Mouse (Mus musculus): ENCODE results near the gene Rmi1. TPM values are rescaled to one million over a fixed set of nuclear protein-coding genes. Genes with fewer than 3 reads are reported as not detected.
"Not testable (repeated sequence)": the region's sequence is repeated elsewhere in the genome, so short reads cannot be mapped to it uniquely, and the experiment has no call there.

The Rmi1 gene
- polyA plus RNA-seq, 1 experiment from 2014 or later, result 23.5 TPM

GRCm38 (mm10) chr13:58389324-58389951, 12.6 kb upstream of the Rmi1 start:
- DNase-seq (ENCODE audit: low spot score), result no peak
- 74% methylated on average over 2 of the region's 2 CpGs for WGBS

GRCm38 (mm10) chr13:58394392-58394791, 7.7 kb upstream of the Rmi1 start:
- WGBS, result 84% methylated on average over 11 of the region's 11 CpGs
- H3K4me1 ChIP-seq (ENCODE audit: control insufficient read depth, insufficient read depth, low read length); DNase-seq (ENCODE audit: low spot score); H3K4me3 ChIP-seq (ENCODE audit: low read depth, low read length); H3K27ac ChIP-seq (replicated peaks; ENCODE audit: low read depth, low read length); H3K9ac ChIP-seq (ENCODE audit: low read depth, low read length); H3K4me2 ChIP-seq (ENCODE audit: low read depth, low read length); ATAC-seq (ENCODE audit: low read depth); H3K27me3 ChIP-seq (replicated peaks; ENCODE audit: control insufficient read depth, insufficient read depth, low read length); H3K9me3 ChIP-seq (ENCODE audit: control insufficient read depth, low read length): not testable (repeated sequence)
- H3K36me3 ChIP-seq (ENCODE audit: control insufficient read depth, insufficient read depth, low read length), result peaks cover 89% of the 10 kb centered on the region

More at GRCm38 (mm10) chr13:58389324-58389951, 12.6 kb upstream of the Rmi1 start:
- Histone ChIP-seq H3K36me3 (ENCODE audit: control insufficient read depth, insufficient read depth, low read length) (peaks cover 43% of the 10 kb centered on the region), H3K4me3 (ENCODE audit: low read depth, low read length) (no peak overlapping the region), H3K27me3 (replicated peaks; ENCODE audit: control insufficient read depth, insufficient read depth, low read length) (no peaks in the 10 kb centered on the region), H3K4me1 (ENCODE audit: control insufficient read depth, insufficient read depth, low read length) (no peaks in the 10 kb centered on the region), H3K27ac (replicated peaks; ENCODE audit: low read depth, low read length) (no peak overlapping the region), H3K9me3 (ENCODE audit: control insufficient read depth, low read length) (no peaks in the 10 kb centered on the region), H3K4me2 (ENCODE audit: low read depth, low read length) (no peak overlapping the region), H3K9ac (ENCODE audit: low read depth, low read length) (no peak overlapping the region)
- ATAC-seq (ENCODE audit: low read depth), result no peak

GRCm38 (mm10) chr13:58397651-58398050, 4.4 kb upstream of the Rmi1 start:
- Histone ChIP-seq H3K36me3 (ENCODE audit: control insufficient read depth, insufficient read depth, low read length) (peaks cover 67% of the 10 kb centered on the region), H3K9me3 (ENCODE audit: control insufficient read depth, low read length) (no peaks in the 10 kb centered on the region), H3K27me3 (replicated peaks; ENCODE audit: control insufficient read depth, insufficient read depth, low read length) (no peaks in the 10 kb centered on the region), H3K27ac (replicated peaks; ENCODE audit: low read depth, low read length) (no peak overlapping the region), H3K4me1 (ENCODE audit: control insufficient read depth, insufficient read depth, low read length) (no peaks in the 10 kb centered on the region), H3K4me3 (ENCODE audit: low read depth, low read length) (no peak overlapping the region), H3K9ac (ENCODE audit: low read depth, low read length) (no peak overlapping the region), H3K4me2 (ENCODE audit: low read depth, low read length) (no peak overlapping the region)
- no peak for ATAC-seq (ENCODE audit: low read depth)
- no peak for DNase-seq (ENCODE audit: low spot score)
- WGBS, result 92% methylated on average over 13 of the region's 13 CpGs

GRCm38 (mm10) chr13:58400576-58400975, 1.5 kb upstream of the Rmi1 start:
- Histone ChIP-seq H3K4me1 (ENCODE audit: control insufficient read depth, insufficient read depth, low read length) (no peaks in the 10 kb centered on the region), H3K27ac (replicated peaks; ENCODE audit: low read depth, low read length) (peak overlapping the region; percentile 99; the same call in 1 of the 2 replicates), H3K9ac (ENCODE audit: low read depth, low read length) (peak overlapping the region; percentile 100), H3K27me3 (replicated peaks; ENCODE audit: control insufficient read depth, insufficient read depth, low read length) (no peaks in the 10 kb centered on the region), H3K9me3 (ENCODE audit: control insufficient read depth, low read length) (no peaks in the 10 kb centered on the region), H3K4me2 (ENCODE audit: low read depth, low read length) (peak overlapping the region; percentile 75), H3K36me3 (ENCODE audit: control insufficient read depth, insufficient read depth, low read length) (peaks cover 39% of the 10 kb centered on the region), H3K4me3 (ENCODE audit: low read depth, low read length) (peak overlapping the region; percentile 86)
- DNase-seq (ENCODE audit: low spot score) (no peak), ATAC-seq (ENCODE audit: low read depth) (no peak)
- 2% methylated on average over 11 of the region's 11 CpGs for WGBS

- no peaks in the 10 kb centered on the region for H3K4me1 ChIP-seq (ENCODE audit: control insufficient read depth, insufficient read depth, low read length)
- H3K4me2 ChIP-seq (ENCODE audit: low read depth, low read length), result peak overlapping the region; percentile 75
- no peaks in the 10 kb centered on the region for H3K27me3 ChIP-seq (replicated peaks; ENCODE audit: control insufficient read depth, insufficient read depth, low read length)
- DNase-seq (ENCODE audit: low spot score), result peak; percentile 85
- H3K9me3 ChIP-seq (ENCODE audit: control insufficient read depth, low read length), result no peaks in the 10 kb centered on the region
- H3K36me3 ChIP-seq (ENCODE audit: control insufficient read depth, insufficient read depth, low read length), result peaks cover 31% of the 10 kb centered on the region
- peak; percentile 32 for ATAC-seq (ENCODE audit: low read depth)
- peak overlapping the region; percentile 86 for H3K4me3 ChIP-seq (ENCODE audit: low read depth, low read length)
- WGBS, result 0% methylated on average over 27 of the region's 100 CpGs
- H3K27ac ChIP-seq (replicated peaks; ENCODE audit: low read depth, low read length), result peak overlapping the region; percentile 99
- H3K9ac ChIP-seq (ENCODE audit: low read depth, low read length), result peak overlapping the region; percentile 100
Observed at GRCm38 (mm10) chr13:58401135-58402002, 679 bp upstream of the Rmi1 start.

- peaks cover 23% of the 10 kb centered on the region for H3K36me3 ChIP-seq (ENCODE audit: control insufficient read depth, insufficient read depth, low read length)
- H3K27me3 ChIP-seq (replicated peaks; ENCODE audit: control insufficient read depth, insufficient read depth, low read length), result no peaks in the 10 kb centered on the region
- 12% methylated on average over 5 of the region's 48 CpGs for WGBS
- peak overlapping the region; percentile 99 for H3K27ac ChIP-seq (replicated peaks; ENCODE audit: low read depth, low read length)
- no peaks in the 10 kb centered on the region for H3K9me3 ChIP-seq (ENCODE audit: control insufficient read depth, low read length)
- no peak for DNase-seq (ENCODE audit: low spot score)
- peak; percentile 62; the same call in 1 of the 2 replicates for ATAC-seq (ENCODE audit: low read depth)
- peak overlapping the region; percentile 86 for H3K4me3 ChIP-seq (ENCODE audit: low read depth, low read length)
- H3K9ac ChIP-seq (ENCODE audit: low read depth, low read length), result peak overlapping the region; percentile 100
- no peaks in the 10 kb centered on the region for H3K4me1 ChIP-seq (ENCODE audit: control insufficient read depth, insufficient read depth, low read length)
- peak overlapping the region; percentile 51 for H3K4me2 ChIP-seq (ENCODE audit: low read depth, low read length)
Observed at GRCm38 (mm10) chr13:58402744-58403110, 679 bp downstream of the Rmi1 start.

GRCm38 (mm10) chr13:58403243-58403642, 1.2 kb downstream of the Rmi1 start, which contains the start of gene Hnrnpk:
Hnrnpk (minus strand) TSS chr13:58403343.
- Histone ChIP-seq H3K4me2 (ENCODE audit: low read depth, low read length) (peak within 1 kb of the TSS; percentile 51), H3K9ac (ENCODE audit: low read depth, low read length) (peak within 1 kb of the TSS; percentile 100), H3K36me3 (ENCODE audit: control insufficient read depth, insufficient read depth, low read length) (peaks cover 18% of the 10 kb centered on the region), H3K4me3 (ENCODE audit: low read depth, low read length) (peak within 1 kb of the TSS; percentile 86), H3K27ac (replicated peaks; ENCODE audit: low read depth, low read length) (peak within 1 kb of the TSS; percentile 99)
- ATAC-seq (ENCODE audit: low read depth); H3K9me3 ChIP-seq (ENCODE audit: control insufficient read depth, low read length); H3K27me3 ChIP-seq (replicated peaks; ENCODE audit: control insufficient read depth, insufficient read depth, low read length); DNase-seq (ENCODE audit: low spot score); H3K4me1 ChIP-seq (ENCODE audit: control insufficient read depth, insufficient read depth, low read length): not testable (repeated sequence)
- WGBS, result 12% methylated on average over 12 of the region's 17 CpGs

GRCm38 (mm10) chr13:58411073-58411472, 9.0 kb downstream of the Rmi1 start:
- Histone ChIP-seq H3K4me2 (ENCODE audit: low read depth, low read length) (no peak overlapping the region), H3K27ac (replicated peaks; ENCODE audit: low read depth, low read length) (no peak overlapping the region), H3K4me1 (ENCODE audit: control insufficient read depth, insufficient read depth, low read length) (no peaks in the 10 kb centered on the region), H3K9ac (ENCODE audit: low read depth, low read length) (no peak overlapping the region), H3K9me3 (ENCODE audit: control insufficient read depth, low read length) (no peaks in the 10 kb centered on the region), H3K4me3 (ENCODE audit: low read depth, low read length) (no peak overlapping the region), H3K27me3 (replicated peaks; ENCODE audit: control insufficient read depth, insufficient read depth, low read length) (no peaks in the 10 kb centered on the region), H3K36me3 (ENCODE audit: control insufficient read depth, insufficient read depth, low read length) (peaks cover 19% of the 10 kb centered on the region)
- ATAC-seq (ENCODE audit: low read depth) (no peak), DNase-seq (ENCODE audit: low spot score) (no peak)
- 92% methylated on average over 4 of the region's 4 CpGs for WGBS

Measured in embryonic facial prominence, embryonic 14.5 days (tissue).